Mouse (Mus musculus): ENCODE results near the gene Dpy30. TPM values are rescaled to one million over a fixed set of nuclear protein-coding genes. Genes with fewer than 3 reads are reported as not detected.
A peak's percentile ranks its signal among the peaks of the same experiment; 100 is the strongest.
"Not testable (repeated sequence)": the region's sequence is repeated elsewhere in the genome, so short reads cannot be mapped to it uniquely, and the experiment has no call there.

Dpy30 gene
- polyA plus RNA-seq, 1 experiment from 2014 or later, result 221 TPM

- H3K4me1 ChIP-seq (ENCODE audit: control insufficient read depth, insufficient read depth, low read depth, low read length), result no peaks in the 10 kb centered on the region
- H3K4me3 ChIP-seq (ENCODE audit: low read length), result no peak overlapping the region
- no peaks in the 10 kb centered on the region for H3K27me3 ChIP-seq (replicated peaks; ENCODE audit: control insufficient read depth, insufficient read depth, low read length)
- no peak overlapping the region for H3K4me2 ChIP-seq (ENCODE audit: low read length)
- H3K9me3 ChIP-seq (ENCODE audit: control insufficient read depth, low read length), result no peaks in the 10 kb centered on the region
- no peak for ATAC-seq
- no peak overlapping the region for H3K27ac ChIP-seq (ENCODE audit: low read depth, low read length)
- H3K36me3 ChIP-seq (ENCODE audit: control insufficient read depth, insufficient read depth, low read length), result no peaks in the 10 kb centered on the region
- WGBS, result 49% methylated on average over 5 of the region's 5 CpGs
- H3K9ac ChIP-seq (ENCODE audit: low read depth, low read length), result no peak overlapping the region
These were observed 1.2 kb downstream of the Dpy30 start for GRCm38 (mm10) chr17:74322400-74323054.

- 91% methylated on average over 6 of the region's 6 CpGs for WGBS
- Histone ChIP-seq H3K4me2 (ENCODE audit: low read length) (no peak overlapping the region), H3K36me3 (ENCODE audit: control insufficient read depth, insufficient read depth, low read length) (no peaks in the 10 kb centered on the region), H3K4me1 (ENCODE audit: control insufficient read depth, insufficient read depth, low read depth, low read length) (peaks cover 9% of the 10 kb centered on the region), H3K9me3 (ENCODE audit: control insufficient read depth, low read length) (no peaks in the 10 kb centered on the region), H3K9ac (ENCODE audit: low read depth, low read length) (no peak overlapping the region), H3K4me3 (ENCODE audit: low read length) (no peak overlapping the region), H3K27me3 (replicated peaks; ENCODE audit: control insufficient read depth, insufficient read depth, low read length) (no peaks in the 10 kb centered on the region), H3K27ac (ENCODE audit: low read depth, low read length) (no peak overlapping the region)
- no peak for ATAC-seq
These were observed 5.0 kb downstream of the Dpy30 start for GRCm38 (mm10) chr17:74318721-74319120.

GRCm38 (mm10) chr17:74316309-74316863, 7.4 kb downstream of the Dpy30 start:
- WGBS, result under 1% methylated on average over 44 of the region's 48 CpGs
- H3K36me3 ChIP-seq (ENCODE audit: control insufficient read depth, insufficient read depth, low read length), result 0 out of 2 replicates have a peak, but pooled peaks cover under 1% of the 10 kb centered on the region
- H3K9me3 ChIP-seq (ENCODE audit: control insufficient read depth, low read length), result no peaks in the 10 kb centered on the region
- H3K27ac ChIP-seq (ENCODE audit: low read depth, low read length), result peak overlapping the region; percentile 86
- peaks cover 9% of the 10 kb centered on the region for H3K4me1 ChIP-seq (ENCODE audit: control insufficient read depth, insufficient read depth, low read depth, low read length)
- no peaks in the 10 kb centered on the region for H3K27me3 ChIP-seq (replicated peaks; ENCODE audit: control insufficient read depth, insufficient read depth, low read length)
- peak overlapping the region; percentile 87 for H3K9ac ChIP-seq (ENCODE audit: low read depth, low read length)
- ATAC-seq, result peak; percentile 96
- H3K4me2 ChIP-seq (ENCODE audit: low read length), result peak overlapping the region; percentile 75
- H3K4me3 ChIP-seq (ENCODE audit: low read length), result peak overlapping the region; percentile 86

DNA sequence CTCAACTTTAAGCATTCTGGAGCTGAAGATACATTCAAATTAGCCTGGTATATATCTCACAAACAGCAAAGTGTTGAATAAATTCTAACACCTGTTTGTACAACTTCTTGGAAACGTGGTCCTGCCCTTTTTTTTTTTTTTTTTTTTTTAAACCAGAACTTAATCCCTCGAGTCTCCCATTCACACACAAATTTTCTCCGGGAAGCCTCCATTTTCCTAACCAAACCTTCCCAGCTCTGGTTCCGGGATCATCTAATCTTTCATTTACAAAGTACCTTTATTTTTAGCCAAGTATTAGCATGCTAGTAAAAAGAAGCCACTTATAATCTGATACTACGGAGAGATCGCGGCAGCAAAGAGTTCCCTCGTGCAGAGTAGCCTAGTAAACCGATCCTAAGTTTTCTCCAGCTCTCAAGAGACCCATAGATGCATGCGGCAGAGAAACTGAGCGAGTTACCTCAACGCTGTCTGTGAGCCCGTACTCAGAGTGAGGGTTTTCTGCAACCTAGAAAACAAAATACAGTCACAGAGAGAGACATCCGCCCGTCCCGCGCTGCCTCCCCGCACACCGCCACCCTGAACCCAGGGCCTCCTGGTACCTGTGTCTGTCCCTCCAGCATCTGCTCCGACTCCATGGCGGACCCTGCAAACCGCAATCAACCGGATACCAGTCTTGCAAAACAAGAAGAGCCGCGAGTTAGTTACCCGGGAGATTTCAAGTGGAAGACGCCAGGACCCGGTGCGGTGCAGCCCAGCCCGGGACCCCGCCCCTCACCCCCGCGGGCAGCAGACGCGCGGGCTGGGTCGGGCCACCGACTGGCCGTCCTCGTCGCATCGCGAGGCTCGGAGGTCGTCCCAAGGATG, 8.1 kb downstream of the Dpy30 start:
- no peaks in the 10 kb centered on the region for H3K9me3 ChIP-seq (ENCODE audit: control insufficient read depth, low read length)
- peak overlapping the region; percentile 86 for H3K4me3 ChIP-seq (ENCODE audit: low read length)
- no peaks in the 10 kb centered on the region for H3K27me3 ChIP-seq (replicated peaks; ENCODE audit: control insufficient read depth, insufficient read depth, low read length)
- peak; percentile 90 for ATAC-seq
- peak overlapping the region; percentile 86 for H3K27ac ChIP-seq (ENCODE audit: low read depth, low read length)
- H3K9ac ChIP-seq (ENCODE audit: low read depth, low read length), result peak overlapping the region; percentile 87
- peak overlapping the region; percentile 75 for H3K4me2 ChIP-seq (ENCODE audit: low read length)
- under 1% methylated on average over 45 of the region's 45 CpGs for WGBS
- peaks cover 9% of the 10 kb centered on the region for H3K4me1 ChIP-seq (ENCODE audit: control insufficient read depth, insufficient read depth, low read depth, low read length)
- 0 out of 2 replicates have a peak, but pooled peaks cover 2% of the 10 kb centered on the region for H3K36me3 ChIP-seq (ENCODE audit: control insufficient read depth, insufficient read depth, low read length)

DNA sequence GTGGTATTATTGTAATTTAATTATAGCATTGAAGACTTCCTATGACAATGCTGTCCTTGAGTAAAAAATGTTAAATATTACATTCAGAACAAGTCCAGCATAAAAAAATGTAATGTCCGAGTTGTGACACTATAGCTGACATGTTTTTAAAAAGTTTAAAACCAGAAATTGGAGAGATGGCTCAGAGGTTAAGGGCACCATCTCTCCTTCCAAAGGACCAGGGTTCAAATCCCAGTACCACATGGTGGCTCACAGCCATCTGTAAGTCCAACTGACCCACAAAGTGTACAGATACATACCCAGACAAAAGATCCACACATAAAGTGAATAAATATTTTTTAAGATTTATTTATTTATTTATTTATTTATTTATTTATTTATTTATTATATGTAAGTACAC, 17.7 kb downstream of the Dpy30 start:
- Histone ChIP-seq H3K36me3 (ENCODE audit: control insufficient read depth, insufficient read depth, low read length) (peaks cover 10% of the 10 kb centered on the region; the same call in 1 of the 2 replicates), H3K9ac (ENCODE audit: low read depth, low read length) (no peak overlapping the region), H3K4me1 (ENCODE audit: control insufficient read depth, insufficient read depth, low read depth, low read length) (no peaks in the 10 kb centered on the region), H3K27ac (ENCODE audit: low read depth, low read length) (no peak overlapping the region), H3K27me3 (replicated peaks; ENCODE audit: control insufficient read depth, insufficient read depth, low read length) (no peaks in the 10 kb centered on the region), H3K9me3 (ENCODE audit: control insufficient read depth, low read length) (no peaks in the 10 kb centered on the region), H3K4me3 (ENCODE audit: low read length) (no peak overlapping the region), H3K4me2 (ENCODE audit: low read length) (no peak overlapping the region)
- WGBS, result 96% methylated on average over 1 of the region's 1 CpGs
- ATAC-seq, result no peak

GRCm38 (mm10) chr17:74305616-74306015, 18.1 kb downstream of the Dpy30 start:
- no peak overlapping the region for H3K9ac ChIP-seq (ENCODE audit: low read depth, low read length)
- no peaks in the 10 kb centered on the region for H3K9me3 ChIP-seq (ENCODE audit: control insufficient read depth, low read length)
- ATAC-seq, result no peak
- H3K36me3 ChIP-seq (ENCODE audit: control insufficient read depth, insufficient read depth, low read length), result peaks cover 10% of the 10 kb centered on the region; the same call in 1 of the 2 replicates
- H3K27me3 ChIP-seq (replicated peaks; ENCODE audit: control insufficient read depth, insufficient read depth, low read length), result no peaks in the 10 kb centered on the region
- H3K27ac ChIP-seq (ENCODE audit: low read depth, low read length), result no peak overlapping the region
- H3K4me1 ChIP-seq (ENCODE audit: control insufficient read depth, insufficient read depth, low read depth, low read length), result no peaks in the 10 kb centered on the region
- no peak overlapping the region for H3K4me3 ChIP-seq (ENCODE audit: low read length)
- no peak overlapping the region for H3K4me2 ChIP-seq (ENCODE audit: low read length)
- WGBS, result 95% methylated on average over 4 of the region's 4 CpGs

GRCm38 (mm10) chr17:74304060-74304459, 19.7 kb downstream of the Dpy30 start:
- no peaks in the 10 kb centered on the region for H3K4me1 ChIP-seq (ENCODE audit: control insufficient read depth, insufficient read depth, low read depth, low read length)
- H3K9ac ChIP-seq (ENCODE audit: low read depth, low read length), result no peak overlapping the region
- H3K4me2 ChIP-seq (ENCODE audit: low read length), result no peak overlapping the region
- H3K27ac ChIP-seq (ENCODE audit: low read depth, low read length), result no peak overlapping the region
- no peak for ATAC-seq
- H3K4me3 ChIP-seq (ENCODE audit: low read length), result no peak overlapping the region
- H3K9me3 ChIP-seq (ENCODE audit: control insufficient read depth, low read length), result no peaks in the 10 kb centered on the region
- peaks cover 10% of the 10 kb centered on the region; the same call in 1 of the 2 replicates for H3K36me3 ChIP-seq (ENCODE audit: control insufficient read depth, insufficient read depth, low read length)
- no peaks in the 10 kb centered on the region for H3K27me3 ChIP-seq (replicated peaks; ENCODE audit: control insufficient read depth, insufficient read depth, low read length)
- WGBS, result 97% methylated on average over 4 of the region's 4 CpGs

- ATAC-seq, result no peak
- Histone ChIP-seq H3K27me3 (replicated peaks; ENCODE audit: control insufficient read depth, insufficient read depth, low read length) (no peaks in the 10 kb centered on the region), H3K9me3 (ENCODE audit: control insufficient read depth, low read length) (no peaks in the 10 kb centered on the region), H3K9ac (ENCODE audit: low read depth, low read length) (no peak overlapping the region), H3K4me1 (ENCODE audit: control insufficient read depth, insufficient read depth, low read depth, low read length) (no peaks in the 10 kb centered on the region), H3K27ac (ENCODE audit: low read depth, low read length) (no peak overlapping the region), H3K36me3 (ENCODE audit: control insufficient read depth, insufficient read depth, low read length) (peaks cover 4% of the 10 kb centered on the region; the same call in 1 of the 2 replicates), H3K4me3 (ENCODE audit: low read length) (no peak overlapping the region), H3K4me2 (ENCODE audit: low read length) (no peak overlapping the region)
- WGBS, result 88% methylated on average over 5 of the region's 5 CpGs
These were observed 23.7 kb downstream of the Dpy30 start for GRCm38 (mm10) chr17:74300089-74300488.

DNA sequence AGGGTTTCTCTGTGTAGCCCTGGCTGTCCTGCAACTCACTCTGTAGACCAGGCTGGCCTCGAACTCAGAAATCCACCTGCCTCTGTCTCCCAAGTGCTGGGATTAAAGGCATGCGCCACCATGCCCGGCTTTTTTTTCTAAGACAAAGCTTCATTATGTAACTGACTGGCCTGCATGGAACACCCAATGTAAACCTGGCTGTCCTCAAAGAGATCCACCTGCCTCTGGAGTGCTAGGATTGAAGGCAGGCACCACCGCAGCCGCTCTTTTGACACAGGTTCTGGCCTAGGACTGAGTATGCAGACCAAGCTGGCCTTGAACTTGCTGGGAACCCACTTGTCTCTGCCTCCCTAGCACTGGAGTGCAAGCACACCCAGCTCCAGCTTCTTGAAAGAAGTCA, 26.8 kb downstream of the Dpy30 start:
- not testable (repeated sequence) for H3K27me3 ChIP-seq (replicated peaks; ENCODE audit: control insufficient read depth, insufficient read depth, low read length); H3K9me3 ChIP-seq (ENCODE audit: control insufficient read depth, low read length); H3K36me3 ChIP-seq (ENCODE audit: control insufficient read depth, insufficient read depth, low read length); H3K4me1 ChIP-seq (ENCODE audit: control insufficient read depth, insufficient read depth, low read depth, low read length); H3K9ac ChIP-seq (ENCODE audit: low read depth, low read length); H3K27ac ChIP-seq (ENCODE audit: low read depth, low read length); H3K4me2 ChIP-seq (ENCODE audit: low read length); H3K4me3 ChIP-seq (ENCODE audit: low read length); ATAC-seq
- 93% methylated on average over 5 of the region's 5 CpGs for WGBS
